Mouse (Mus musculus) Muller cell, postnatal 12 days (primary cell): ENCODE data around the gene Man2a1.
"Not testable (repeated sequence)": the region's sequence is repeated elsewhere in the genome, so short reads cannot be mapped to it uniquely, and the experiment has no call there.

Source experiments
- DNase-seq: peaks from one replicate; pipeline ENCODE4 v3.0.0-alpha.2; 2015; ENCODE audit errors: inconsistent ontology term

The Man2a1 gene

DNA sequence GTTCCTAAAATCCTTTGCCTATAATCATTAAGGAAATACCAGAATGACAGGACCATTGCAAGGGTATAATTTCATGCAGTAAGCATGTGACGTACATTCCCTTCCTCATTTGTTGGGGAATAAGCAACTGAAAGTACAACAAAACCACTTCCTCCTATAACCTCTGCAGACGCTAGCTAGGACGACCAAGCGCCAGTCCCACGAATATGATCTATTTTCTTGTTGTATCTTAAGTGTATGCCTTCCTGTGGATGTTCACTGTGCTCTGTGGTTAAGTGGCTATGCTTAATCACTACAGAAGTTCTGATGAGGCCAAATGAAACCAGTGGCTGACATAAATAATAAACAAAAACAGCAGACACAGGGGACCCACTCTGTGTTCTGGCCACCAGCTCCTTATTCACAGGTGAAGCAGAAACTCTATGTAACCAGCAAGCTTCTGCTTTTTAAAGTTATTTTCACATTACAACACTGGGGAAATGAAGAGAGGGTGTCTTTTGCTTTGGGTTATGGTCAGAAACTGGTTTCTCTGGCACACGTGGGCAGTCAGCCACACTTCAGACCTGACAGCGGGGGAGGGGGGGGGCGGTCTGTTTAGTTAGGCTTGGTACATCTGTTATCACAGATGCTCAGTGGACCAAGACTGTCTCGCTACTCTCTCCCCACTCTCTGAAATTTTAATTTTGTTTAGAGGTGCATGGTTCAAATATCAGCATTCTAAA is 153.8 kb downstream of the Man2a1 start:
- DNase-seq = no peak

DNA sequence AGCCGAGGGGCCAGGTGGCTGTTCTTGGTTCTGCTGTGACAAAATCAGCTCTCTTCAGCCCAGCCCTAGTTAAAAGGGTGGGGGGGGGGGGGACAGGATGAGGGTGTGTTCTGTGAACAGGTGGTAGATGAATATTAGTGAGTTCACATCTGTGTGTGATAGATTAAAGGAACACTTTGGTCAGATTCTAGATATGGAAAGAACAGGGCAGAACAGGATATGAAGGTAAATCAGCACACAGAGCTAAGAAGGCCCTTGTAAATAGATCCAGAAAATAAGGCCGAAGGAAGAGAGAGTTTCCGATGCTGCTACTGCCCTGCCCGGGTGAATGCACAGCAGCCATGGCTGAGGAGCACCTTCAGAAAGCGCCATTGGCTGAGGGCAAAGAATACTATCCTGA is 154.7 kb downstream of the Man2a1 start:
- no peak for DNase-seq

DNA sequence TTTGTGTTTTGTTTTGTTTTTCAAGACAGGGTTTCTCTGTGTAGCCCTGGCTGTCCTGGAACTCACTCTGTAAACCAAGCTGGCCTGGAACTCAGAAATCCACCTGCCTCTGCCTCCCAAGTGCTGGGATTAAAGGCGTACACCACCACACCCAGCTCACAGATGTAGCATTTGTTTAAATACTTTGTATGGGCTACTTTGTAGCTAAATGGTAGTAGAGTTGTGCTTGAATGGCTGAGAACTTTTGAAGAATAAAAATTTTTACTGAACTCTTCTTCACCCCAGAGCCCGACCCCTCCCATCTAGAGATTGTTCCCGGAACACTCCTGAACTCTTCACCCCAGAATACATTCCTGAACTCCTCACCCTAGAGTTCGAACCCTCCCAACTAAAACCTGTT is 162.1 kb downstream of the Man2a1 start:
- not testable (repeated sequence) for DNase-seq

DNA sequence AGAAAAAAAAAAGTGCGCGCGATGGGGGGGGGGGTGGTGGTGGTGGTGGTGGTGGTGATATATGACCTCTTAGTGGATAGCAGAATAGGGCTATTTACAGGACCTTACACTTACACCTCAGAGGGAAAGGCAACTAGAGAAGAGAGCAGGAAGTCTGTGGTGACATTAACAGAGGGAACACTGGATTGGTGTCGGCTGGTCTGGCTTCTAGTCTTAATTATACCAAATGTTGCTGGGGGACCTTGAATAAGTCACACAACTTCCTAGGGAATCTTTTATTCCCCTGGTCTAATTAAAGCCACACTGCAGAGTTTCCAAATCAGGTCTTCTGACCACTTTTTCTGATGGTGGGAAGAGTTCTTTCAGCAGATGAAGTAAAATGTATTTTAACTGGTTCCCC is 163.0 kb downstream of the Man2a1 start:
- DNase-seq = no peak

DNA sequence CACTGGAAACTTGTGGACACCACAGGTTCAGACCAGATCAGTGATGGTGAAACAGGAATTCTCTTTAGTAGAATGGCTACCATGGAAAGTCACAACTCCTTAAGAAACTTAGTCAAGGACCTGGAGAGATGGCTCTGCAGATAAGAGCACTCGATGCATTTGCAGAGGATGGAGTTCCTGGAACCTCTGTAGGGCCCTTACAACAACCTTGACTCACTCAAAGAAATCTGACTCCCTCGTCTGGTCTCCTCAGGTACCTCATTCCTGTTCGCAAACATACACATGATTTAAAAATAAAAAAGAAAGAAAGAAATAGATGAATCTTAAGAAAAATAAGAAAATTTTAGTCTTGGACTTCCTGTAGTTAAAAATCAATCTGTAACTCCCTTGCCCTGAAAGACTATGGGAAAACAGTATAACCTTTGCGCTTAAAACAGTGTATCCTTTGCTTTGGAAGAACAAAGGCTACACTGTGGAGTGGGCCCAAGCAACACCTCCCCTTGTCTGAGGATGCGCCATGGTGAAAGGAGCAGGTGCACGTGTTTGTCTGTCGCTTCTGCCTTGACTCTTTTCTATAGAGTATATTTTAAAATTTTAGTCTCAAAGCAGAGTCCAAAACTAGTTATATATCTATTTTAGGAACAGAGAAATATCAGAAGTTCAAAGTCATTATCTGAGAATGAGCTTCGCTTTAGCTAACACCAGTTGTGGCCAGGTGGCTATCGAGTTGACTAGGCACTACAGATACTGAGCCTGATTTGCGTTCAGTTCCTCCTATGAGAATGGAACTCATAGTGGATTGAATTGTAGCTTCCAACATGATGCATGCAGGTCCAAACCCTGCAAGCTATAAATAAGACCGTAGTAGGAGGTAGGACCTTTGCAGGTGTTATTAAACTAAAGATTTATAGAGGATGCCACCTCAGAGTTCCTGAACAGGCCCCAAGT is 163.9 kb downstream of the Man2a1 start:
- DNase-seq = no peak

DNA sequence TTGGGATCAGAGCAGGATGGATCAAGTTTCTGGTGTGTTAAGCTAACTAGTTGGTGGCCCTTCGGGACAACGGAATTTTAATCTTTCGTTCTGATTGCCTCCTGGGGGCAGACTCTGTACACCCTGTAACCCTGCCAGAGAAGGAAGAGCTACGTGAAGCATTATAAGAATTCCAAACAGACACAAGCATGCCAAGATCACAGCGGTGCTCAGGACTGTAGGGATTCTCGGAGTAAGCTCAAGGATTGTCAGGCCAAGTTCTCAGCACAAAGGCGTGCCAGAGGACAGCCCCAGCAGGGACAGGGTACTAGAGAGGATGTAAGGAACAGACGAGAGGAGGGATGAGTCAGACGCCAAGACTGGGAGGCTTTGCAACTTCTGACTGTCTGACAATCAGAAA is 164.8 kb downstream of the Man2a1 start:
- peak; percentile 68 for DNase-seq

DNA sequence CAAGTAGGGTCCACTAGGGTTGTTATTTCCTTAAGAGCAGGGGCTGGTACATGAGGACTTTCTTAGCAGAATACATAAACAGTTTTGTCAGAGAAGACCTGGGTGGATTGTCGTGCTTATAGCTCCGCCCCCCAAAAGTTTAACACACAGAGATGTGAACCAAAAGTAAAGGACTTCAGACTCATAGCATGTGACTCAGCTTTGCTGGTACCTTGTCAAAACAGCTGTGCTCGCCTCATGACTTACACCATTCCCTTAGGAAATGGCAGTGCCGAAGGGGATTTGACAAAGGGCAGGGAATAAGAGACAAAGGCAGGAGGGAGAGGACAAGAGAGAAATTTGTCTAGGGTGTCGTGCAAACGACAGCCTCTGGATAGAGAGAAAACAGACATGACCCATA is 166.0 kb downstream of the Man2a1 start:
- no peak for DNase-seq

DNA sequence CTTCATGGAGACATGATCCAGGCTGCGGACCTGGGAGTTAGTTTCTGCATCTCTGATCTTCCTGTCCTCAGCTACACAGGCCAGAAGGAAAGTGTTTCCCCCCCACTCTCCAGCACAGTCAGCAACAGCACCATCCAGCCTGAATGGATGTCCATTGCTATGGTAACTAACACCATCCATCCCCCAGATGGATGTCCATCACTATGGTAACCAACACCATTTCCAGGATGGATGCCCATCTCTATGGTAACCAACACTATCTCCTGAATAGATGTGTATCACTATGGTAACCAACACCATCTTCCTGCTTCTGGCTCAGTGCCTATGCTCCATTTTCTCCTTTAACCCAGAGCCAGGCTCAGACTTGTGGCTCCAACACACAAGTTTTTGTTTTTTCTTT is 169.7 kb downstream of the Man2a1 start:
- DNase-seq = no peak

DNA sequence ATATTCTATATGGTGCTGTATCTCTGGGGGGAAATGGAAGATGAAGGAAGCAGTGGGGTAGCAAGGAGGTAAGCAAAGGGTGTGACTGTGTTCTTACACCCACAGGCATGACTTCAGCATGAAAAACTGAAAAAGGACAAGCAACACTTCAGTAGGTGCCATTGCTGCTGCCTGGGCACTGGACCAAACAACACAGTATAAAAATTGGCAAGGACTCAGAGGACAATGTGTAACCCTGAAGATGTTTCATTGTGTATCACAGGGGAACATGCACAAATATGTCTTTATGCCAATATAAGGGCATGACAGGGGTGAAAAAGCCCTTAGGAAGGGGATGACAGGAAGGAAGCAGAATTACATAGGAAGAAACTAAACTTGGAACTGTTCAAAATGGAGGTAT is 172.1 kb downstream of the Man2a1 start:
- DNase-seq = no peak

DNA sequence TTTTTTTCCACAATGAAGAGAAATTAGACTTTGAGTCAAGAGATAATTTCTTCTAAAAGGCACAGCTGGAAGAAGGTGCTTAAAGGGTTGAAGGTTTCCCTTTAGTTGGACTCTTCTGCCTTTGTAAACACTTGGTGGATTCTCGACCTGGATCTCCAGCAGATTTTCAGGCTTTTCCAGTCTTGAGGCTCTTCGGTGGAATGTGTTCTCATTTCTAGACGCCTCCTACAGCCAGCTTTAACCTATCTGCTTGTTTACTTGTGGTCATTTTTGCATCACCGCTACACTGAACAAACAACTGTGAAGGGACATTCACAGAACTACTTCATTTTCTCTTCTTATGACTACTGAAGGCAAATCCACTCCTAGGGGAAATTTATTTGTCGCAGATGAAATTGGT is 173.7 kb downstream of the Man2a1 start:
- DNase-seq = no peak

DNA sequence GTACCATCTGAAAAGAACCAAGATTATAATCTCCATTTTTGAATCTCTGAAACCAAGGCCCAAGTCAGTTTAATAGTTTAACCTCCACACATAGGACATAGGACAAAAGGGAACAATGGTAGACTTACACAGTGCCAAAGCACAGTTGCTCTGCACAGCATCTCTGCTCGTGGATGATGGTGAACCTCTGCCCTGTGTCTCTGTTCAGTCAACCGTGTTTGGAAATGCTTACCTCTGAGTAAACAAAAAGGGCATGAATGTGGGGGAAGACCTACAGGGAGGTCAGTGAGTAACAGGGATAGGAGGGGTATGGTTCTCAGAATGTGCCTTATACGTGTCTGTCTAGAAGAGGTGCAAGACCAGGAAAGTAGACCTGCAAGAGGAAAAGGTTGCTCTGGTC is 177.8 kb downstream of the Man2a1 start:
- no peak for DNase-seq

DNA sequence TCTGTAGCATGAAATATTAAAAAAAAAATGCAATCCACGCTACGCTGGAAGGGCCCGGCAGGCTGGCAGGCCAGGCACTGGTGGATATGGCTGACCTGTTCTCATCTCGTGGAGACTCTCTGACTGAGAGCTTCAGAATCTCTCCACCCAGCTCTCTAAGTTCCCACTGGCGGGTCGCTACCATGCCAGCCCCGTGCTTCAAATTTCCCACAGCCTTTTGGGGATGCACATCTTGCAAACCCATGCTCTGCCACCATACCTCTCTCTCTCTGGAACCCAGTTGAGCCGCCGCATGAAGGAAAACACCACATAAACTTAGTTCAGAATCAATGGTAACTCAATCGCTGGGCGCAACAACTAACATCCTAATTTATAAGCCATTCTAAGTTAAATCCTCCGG is 178.2 kb downstream of the Man2a1 start:
- DNase-seq = no peak

DNA sequence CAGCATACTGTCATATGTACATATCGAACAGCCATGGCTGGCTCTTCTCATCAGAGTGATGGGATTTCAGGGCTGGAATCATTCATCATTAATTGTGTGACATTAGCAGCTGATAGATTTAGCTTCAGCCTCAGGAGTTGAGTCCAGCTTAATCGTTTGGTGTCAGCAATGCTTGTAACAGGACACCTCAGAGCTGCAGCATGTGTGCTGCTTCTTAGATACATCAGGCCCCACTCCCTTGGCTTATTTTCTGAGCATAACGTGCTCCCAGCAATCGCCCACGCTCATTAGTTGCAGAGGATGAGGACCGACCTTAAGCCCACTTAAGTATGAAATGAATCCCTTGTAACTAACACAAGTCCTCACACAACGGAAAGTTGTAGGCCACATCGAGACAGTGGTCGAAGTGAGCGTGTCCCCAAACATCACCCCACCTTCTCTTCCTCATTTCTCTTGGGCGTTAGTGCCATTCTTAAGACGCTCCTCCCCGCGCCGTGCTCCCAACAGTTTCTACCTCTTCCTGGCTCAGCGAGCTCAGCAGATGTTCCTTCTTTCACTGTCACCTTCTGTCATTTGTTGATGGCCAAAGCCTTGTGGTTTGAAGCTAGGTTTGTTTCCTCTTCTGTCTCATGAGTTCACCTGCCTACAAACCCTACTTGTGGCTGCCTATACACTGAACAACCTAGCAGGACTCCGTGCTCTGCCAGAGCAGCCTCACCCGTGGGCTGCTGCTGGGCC is 180.4 kb downstream of the Man2a1 start:
- DNase-seq = no peak

DNA sequence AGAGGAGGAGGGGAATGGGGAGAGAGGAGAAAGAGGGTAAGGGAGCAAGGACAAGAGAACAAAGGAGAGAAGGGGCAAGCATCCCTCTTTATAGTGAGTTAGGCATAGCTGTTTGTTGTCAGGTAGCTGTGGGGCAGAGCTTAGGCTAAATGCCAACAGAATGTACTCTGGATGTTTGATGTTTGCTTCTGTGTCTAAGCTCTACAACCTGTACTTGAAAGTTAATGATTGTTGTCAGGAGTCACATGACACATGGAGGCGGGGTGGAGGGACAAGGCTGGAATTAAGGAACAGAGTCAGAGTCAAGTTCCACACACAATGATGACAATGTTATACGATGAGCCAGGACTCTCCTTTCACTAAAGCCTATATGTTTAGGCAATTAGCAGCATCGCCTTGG is 181.8 kb downstream of the Man2a1 start:
- no peak for DNase-seq

DNA sequence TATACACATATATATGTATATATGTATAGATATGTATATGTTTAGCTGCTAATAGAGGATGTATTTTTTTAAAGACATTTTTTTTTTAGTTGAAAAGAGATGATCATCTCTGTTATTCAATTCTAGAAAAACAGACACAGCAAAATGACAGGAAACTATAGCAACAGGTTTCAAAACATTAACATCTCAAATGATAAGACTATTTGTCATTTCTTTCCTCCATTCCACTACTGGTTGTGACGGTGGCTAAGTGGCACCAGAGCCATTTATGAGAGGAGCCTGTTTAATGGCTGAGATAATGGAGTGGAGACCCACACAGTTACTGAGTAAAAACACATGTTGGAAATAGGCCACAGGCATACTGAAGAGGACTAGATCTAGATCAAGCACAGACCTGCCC is 185.4 kb downstream of the Man2a1 start:
- DNase-seq = no peak

DNA sequence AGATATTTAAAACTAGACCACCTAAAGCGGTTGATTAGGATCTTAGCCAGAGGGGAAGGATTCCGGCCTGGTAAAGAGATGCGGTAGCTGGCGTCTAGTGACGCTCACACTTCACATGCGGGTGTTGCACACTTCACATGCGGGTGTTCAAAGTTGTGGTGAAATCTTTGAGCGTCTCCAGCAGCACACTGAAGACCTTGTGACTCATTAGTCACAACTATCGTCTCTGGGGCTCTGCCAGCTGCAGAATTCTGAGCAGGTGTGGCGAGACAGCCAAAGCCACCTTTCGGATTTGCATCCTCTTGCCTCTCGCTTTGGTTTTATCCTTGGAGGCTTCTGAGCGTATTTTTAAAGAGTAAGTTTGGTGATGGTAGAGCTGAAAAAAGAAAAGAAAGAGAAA is 187.8 kb downstream of the Man2a1 start:
- DNase-seq = no peak

DNA sequence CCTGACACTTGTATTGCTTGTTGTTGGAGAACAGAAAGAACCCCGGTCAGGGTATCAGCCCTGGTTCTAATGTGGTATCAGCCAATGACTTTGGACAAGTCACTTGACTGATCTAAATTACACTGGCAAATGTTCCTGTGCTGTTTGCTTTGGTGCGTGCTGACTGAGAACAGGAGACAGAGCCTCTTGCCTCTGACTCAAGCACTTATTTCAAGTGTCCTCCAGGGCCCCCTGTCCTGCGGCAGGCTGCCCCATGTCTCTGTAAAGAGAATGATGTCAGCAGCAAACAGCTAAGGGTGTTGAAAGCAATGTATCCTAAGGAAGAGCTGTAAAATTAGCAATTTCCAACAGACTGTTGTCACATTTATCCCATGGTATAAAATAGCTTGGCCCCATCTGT is 188.6 kb downstream of the Man2a1 start:
- DNase-seq = no peak

DNA sequence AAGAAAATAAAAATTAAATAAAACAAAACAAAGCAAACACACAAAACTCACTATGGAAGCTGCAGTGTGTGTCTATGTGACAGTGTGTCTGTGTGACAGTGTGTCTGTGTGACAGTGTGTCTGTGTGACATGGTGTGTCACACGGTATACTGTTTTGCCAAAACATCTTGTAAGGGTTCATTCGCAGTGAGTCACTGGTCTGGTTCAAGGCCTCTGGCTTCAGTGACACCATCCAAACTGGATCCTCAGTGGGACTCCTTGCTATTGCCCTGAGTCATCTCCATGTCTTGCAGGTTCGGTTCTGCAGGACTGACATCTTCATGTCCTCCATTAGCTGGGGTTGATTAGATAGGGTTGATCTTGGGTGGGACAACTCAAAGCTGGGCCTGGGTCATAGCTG is 191.5 kb downstream of the Man2a1 start:
- DNase-seq = no peak

DNA sequence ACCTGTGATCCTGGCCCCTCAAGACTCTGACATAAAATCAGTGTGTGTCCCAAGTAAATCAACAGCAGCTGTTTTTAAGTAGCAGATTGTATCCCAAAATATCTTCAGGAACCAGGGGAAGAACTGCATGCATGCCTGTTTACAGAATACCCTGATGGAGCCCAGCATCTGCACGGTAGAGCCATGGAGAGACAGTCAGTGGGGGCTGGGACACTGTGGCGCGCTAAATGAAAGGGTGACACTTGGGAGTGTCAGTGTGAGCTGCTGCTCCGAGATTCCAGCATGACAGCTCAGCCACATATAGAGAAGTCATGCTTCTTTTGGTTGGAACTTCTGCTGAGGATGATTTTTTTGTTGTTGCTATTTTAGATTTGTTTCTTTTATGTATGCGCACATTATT is 192.1 kb downstream of the Man2a1 start:
- DNase-seq = no peak

DNA sequence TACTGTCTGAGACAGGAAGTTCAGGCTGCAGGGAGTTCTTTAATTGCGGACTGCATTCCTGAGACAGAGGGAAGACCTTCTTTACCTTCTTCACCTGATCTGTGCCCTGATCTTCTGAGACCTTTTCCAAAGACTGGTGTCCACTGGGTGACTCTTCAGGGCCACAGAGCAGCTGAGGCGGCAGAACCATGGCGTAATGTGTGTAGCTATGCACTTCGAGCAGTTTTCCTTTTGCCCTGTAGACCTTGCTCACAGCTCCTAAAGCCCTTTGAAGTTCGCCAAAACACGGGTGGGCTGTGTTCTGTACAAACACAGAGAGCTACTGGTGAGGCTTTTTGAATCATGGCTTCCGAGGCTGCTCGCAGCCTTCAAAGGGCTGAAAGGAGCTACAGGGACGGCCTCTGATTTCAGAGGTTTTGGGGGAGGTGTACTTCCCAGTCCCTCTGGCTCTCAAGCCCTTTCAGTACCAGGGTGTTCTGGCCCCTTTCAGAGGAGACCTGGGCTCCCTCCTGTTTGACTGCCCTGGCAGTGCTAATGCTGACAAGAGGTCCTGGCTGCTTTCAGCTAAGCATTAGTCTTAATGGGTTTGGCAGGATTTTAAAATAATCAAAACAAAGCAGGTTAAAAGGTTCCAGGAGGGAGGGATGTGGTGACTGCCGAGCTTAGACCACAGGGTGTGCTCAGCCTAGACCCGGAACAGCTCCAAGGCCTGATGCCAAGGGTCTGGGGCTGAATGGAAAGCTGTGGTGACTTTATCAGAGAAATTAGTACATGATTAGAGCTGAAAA is 201.8 kb downstream of the Man2a1 start:
- DNase-seq = no peak

DNA sequence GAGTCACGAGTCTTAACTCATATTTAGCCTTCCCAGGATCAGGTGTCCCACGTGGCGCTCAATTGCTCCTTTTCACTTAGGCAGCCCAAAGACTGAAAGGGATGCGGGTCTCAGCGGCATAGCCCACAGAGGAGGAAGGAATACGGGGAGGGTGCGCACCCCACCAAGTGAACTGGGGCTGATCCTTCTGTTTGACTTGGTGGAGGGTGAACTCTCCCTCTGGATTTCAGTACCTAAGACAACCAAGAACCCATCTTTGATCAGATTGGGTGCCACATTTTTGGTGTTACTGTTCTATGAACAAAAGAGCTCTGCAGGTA is 202.4 kb downstream of the Man2a1 start:
- DNase-seq = no peak
